Comparison of ENCODE assay signal across 29 mouse cellular contexts in the genomic region with DNA sequence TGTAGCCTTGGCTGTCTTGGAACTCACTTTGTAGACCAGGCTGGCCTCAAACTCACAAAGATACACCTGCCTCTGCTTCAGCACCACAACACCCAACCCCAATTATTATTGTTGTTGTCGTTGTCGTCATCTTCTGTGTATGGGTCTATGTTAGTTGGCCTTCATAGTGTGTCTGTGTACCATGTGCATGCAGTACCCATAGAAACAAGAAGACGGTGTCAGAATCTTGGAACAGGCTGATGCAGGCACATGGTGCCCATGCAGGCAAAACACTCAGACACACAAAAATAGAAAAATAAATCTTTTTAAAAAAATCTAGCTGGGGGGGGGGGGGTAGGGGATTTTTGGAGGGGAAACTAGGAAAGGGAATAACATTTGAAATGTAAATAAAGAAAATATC. TPM values are rescaled to one million over a fixed set of nuclear protein-coding genes. Genes with fewer than 3 reads are reported as not detected.
"Had no signal": no experiment of that assay in that cellular context is flagged by ENCODE, and none has a peak within 500 bp of the region (broad histone marks: within the 10 kb centered on the region; RNA-seq: fewer than 3 reads in every experiment).

No protein-coding gene starts in this region.

- H3K4me2 ChIP-seq: heart, embryonic 12.5 days; hindbrain, embryonic 12.5 days; hindbrain, embryonic 14.5 days; intestine, embryonic 15.5 days; liver, embryonic 11.5 days had no signal

- DNase-seq: gastrocnemius, adult 2 months; gastrocnemius, postnatal 10 days; gastrocnemius, postnatal 25 days; heart, adult 2 months; heart, postnatal 10 days; heart, postnatal 4 days; kidney, adult 18-20 months; kidney, adult 8-10 months; kidney, postnatal 10 days; kidney, postnatal 25 days; kidney, postnatal 4 days; liver had no signal

- ATAC-seq: hindbrain, embryonic 16.5 days; intestine, embryonic 15.5 days; intestine, postnatal 0 days had no signal

- H3K27me3 ChIP-seq: heart, embryonic 12.5 days; intestine, embryonic 15.5 days; limb, embryonic 12.5 days had no signal

- H3K27ac ChIP-seq: gastrocnemius, adult 2 months; heart, adult 2 months; hindbrain, embryonic 10.5 days; hindbrain, embryonic 12.5 days; hindbrain, embryonic 14.5 days; intestine, embryonic 15.5 days; layer of hippocampus, adult 2 months; left cerebral cortex, adult 2 months; limb, embryonic 10.5 days; limb, embryonic 12.5 days had no signal

- H3K9ac ChIP-seq: heart, embryonic 12.5 days; hindbrain, embryonic 12.5 days; hindbrain, embryonic 14.5 days; intestine, embryonic 15.5 days; limb, embryonic 12.5 days had no signal

- H3K36me3 ChIP-seq: heart, embryonic 12.5 days; hindbrain, embryonic 10.5 days; hindbrain, embryonic 12.5 days; intestine, embryonic 15.5 days; limb, embryonic 10.5 days; limb, embryonic 12.5 days had no signal

- H3K4me3 ChIP-seq: gastrocnemius, adult 2 months; heart, adult 2 months; heart, embryonic 12.5 days; hindbrain, embryonic 10.5 days; hindbrain, embryonic 12.5 days; intestine, embryonic 15.5 days; layer of hippocampus, adult 2 months; left cerebral cortex, adult 2 months; limb, embryonic 10.5 days; limb, embryonic 12.5 days had no signal

- H3K9me3 ChIP-seq: hindbrain, embryonic 10.5 days; hindbrain, embryonic 12.5 days; intestine, embryonic 15.5 days; limb, embryonic 10.5 days had no signal

RNA-seq across cellular contexts. Expression of gene Gm42791, which starts 22.2 kb away (rescaled TPM):
- polyA plus RNA-seq: frontal cortex, adult 2 months; heart, adult 2 months; heart, embryonic 12.5 days; heart, embryonic 14.5 days; heart, embryonic 16.5 days; inflammation-experienced regulatory T-cells, adult 6 months; intestine, postnatal 0 days; limb, embryonic 14.5 days; liver, embryonic 11.5 days had no signal
